Mouse (Mus musculus) ES-CJ7 (cell line): ENCODE measurements at regions not wholly inside any gene's neighbourhood (a gene's known extent, or its start where the extent isn't known, plus 50 kb on each side); places are given as distances from the start of the nearest gene placed in this dataset.

Experiments used
- DNase-seq: peaks from one replicate; pipeline ENCODE4 v3.0.0; 2011; ENCODE audit warnings: low read depth, low spot score

DNA sequence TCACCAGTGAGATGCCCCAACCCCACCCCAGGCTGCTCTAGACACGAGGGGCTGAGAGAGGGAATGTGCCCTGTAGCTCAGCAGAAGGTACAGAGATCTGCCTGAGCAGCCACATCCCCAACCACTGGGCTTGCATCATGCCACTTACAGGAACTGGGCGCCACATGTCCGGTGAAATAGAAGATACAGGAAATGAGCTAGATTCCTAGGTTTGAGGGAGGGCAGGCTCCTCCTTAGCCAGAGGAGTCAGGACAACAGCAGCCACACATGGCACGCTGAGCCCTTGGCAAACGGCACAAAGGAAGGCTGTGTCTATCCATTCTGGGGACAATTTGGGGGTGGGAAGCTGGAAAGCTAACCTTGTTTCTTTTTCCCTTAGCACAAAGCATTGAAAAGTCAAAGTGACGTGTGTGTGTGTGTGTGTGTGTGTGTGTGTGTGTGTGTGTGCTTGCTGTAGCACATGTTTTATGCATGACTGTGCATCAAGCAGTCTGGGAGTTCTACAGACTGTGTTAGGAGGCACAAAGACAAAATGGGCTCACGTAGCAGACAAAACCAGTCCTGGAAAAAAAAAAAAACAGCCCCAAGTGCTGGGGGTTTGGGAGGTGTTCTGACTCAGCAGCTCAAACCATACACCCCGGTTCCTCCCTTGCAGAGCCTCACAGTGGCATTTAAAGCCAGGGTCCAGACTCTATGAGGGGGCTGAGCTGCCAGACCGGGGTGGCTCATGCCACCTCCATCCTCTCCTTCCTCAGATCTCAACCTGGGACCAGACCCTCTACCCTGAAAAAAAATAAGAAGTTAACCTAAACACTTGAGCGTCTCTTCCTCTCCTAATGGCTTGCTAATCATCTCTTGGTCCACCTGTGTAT lies 343.7 kb upstream of the Smim15 start:
- no peak for DNase-seq

DNA sequence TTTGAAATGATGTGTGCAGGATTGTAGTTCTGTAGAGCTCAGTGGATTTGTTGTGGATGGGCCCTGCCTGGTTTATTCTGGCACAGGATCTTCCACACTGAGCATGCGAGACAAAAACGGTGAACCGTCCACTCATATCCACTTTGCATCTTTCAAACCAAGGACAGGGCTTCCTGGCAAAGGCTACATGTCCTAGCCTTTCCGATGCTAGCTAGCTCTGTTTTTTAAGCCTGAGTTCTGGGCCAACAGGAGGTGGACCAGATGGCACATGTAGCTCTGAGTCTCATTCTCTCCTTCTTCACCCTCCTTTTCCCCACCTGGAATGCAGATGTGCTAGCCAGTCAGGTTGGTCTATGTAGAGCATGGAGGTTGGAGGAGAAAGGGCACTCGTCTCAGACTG lies 345.0 kb upstream of the Smim15 start:
- DNase-seq, result no peak

DNA sequence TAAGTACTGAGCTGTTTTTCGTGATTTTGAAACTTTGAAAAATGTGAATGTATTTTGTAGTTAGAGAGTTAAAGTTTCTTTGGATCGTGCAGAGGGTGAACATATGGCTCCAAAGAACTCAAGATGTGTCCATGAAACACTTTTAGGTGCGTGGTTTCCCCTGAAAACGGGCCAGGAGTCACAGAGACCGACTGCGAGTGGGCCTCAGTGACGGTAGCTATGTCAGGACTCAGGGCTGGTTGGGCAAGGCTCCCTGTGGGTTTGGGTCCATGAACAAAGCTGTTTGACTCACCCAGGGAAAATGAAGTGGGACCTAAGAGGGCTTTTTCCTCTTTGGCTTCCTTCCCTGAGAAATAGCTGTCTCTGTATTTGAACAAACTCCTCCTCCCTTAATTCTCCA lies 345.9 kb upstream of the Smim15 start:
- no peak for DNase-seq

DNA sequence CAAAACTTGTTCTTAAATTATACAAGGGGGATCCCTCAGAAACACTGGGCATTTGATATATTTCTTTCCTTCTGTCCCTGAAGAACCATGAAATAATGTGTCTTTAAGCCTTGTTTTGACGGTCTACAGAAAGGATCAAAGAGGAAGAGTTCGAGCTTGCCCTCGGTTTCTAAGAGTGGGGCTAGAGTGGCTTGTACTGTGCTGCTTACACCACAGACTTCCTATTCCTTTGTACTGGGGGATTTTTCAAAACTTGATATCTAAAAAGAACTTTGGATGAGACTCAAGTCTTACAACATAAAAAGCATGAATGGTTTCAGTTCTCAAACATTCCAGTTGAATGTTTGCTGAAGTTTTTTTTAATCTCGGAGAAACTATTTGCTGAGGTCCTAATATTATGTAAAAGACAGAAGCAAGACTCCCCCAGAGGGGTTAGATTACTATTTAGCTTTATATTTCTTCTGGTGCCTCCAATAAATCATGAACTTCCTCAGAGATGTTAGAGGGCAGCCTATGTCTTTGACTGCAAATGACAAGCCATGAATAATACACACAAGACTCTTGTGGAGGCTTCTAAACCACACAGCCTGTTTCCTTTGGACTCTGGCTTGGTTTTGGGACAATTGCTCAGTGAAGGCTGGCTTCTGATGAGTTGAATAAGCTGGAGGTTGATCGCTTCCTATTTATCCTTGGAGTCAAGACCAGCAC lies 352.0 kb upstream of the Smim15 start:
- DNase-seq, result no peak

DNA sequence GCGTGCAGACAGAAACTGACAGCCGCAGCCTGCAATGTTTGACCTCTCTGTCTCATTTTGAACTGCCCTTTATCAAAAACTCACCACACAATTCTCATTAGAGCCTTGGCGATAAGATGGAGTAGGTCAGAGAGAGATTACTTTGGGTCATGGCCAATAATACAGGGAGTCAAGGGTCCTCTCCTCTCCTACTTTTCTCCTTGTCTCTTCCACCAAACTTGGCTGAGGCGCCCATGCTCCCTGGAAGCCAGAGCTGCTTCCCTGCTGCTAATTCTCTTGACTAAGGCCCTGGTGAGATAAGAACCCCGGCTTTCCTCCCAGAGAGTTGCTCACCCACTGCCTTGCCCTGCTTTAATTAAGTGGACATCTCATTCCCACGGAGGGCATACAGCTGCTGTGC lies 355.3 kb upstream of the Smim15 start:
- DNase-seq, result no peak

DNA sequence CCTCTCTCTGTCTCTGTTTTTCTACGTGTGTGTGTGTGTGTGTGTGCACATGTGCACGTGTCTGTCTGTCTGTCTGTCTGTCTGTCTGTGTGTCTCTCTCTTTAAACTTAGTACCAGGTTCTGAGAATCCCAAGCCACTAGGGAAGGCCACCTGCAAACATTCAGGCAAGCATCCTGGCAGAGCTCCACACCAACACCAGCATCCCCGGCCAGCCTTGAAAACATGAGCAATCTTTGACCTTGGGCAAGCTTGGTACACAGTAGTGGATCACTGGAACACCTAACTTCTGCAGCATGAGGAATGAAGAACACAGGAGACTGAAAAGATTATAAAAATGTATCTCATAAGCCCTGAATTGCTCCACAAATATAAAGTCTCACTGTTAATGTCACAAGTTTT lies 359.0 kb upstream of the Smim15 start:
- no peak for DNase-seq

DNA sequence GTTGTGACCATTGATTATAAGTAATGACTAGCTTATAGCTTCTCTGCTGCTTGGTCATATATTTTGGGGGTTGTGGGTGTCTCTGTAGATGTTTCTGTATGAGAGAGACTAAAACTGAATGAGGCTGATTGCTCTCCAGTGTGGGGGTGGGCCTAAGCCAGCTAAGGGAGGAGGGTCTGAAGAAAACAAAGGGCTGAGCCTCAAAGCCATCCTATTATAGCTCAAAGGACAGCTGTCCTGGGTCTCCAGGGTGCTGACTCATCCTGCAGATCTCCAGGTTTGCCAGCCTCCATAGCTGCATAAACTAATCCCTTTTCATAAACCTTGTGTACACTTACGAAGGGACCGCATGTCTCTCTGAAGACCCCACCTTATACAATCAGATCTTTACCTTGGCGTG lies 360.3 kb upstream of the Smim15 start:
- no peak for DNase-seq

DNA sequence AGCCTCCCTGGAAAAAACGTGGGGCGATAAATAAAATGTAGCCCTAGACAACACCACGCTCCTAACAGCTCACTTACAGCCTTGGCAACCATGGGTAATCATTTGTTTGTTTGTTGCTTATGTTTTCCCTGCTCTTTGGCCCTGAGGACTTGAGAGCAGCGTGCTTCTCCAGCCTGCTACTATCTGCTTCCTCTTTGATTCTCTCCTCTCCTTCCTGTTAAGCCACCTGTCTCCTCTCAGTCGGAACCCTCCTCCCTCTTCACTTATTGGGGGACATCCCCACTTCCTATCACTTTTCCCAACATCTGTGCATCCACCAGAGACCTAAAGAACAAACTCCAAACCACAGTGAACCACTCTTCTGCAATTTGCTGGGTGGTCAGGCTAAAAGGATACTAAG lies 362.5 kb upstream of the Smim15 start:
- no peak for DNase-seq

DNA sequence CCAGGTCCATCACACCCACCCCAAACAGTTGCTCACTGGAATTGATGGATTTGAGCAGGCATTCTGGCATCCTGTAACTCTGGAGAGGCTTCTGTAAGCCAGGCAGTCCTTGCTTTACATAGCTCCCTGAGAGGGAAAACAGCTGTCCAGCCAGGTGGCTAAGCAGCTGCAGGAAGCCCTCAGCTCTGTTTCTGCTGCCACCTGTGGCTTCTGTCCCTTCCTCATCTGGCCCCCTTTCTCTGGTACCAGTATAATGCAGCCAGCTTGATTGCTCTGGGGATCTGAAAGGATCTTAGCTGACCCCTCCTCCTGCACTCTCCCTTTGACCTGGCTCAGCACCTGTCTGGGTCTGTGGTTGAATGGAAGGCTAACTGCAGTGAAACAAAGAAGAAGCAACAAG lies 365.4 kb upstream of the Smim15 start:
- DNase-seq, result no peak

DNA sequence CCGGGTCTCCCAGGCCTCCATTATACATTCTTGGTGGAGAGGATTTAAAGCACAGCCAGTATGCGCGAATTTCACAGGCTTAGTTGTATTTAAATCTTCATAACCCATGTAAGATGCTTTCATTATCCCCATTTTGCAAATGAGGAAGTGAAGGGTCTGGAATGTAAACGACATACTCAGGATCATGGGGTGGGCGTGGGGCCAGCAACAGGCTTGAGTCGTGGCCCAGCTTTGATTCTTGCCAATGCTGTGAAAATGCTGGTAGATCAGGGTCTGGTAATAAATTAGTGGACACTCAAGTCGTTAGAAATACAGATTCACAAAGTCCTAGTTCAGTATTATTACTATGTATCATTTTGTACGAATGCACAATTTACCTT lies 367.2 kb upstream of the Smim15 start:
- DNase-seq, result no peak

DNA sequence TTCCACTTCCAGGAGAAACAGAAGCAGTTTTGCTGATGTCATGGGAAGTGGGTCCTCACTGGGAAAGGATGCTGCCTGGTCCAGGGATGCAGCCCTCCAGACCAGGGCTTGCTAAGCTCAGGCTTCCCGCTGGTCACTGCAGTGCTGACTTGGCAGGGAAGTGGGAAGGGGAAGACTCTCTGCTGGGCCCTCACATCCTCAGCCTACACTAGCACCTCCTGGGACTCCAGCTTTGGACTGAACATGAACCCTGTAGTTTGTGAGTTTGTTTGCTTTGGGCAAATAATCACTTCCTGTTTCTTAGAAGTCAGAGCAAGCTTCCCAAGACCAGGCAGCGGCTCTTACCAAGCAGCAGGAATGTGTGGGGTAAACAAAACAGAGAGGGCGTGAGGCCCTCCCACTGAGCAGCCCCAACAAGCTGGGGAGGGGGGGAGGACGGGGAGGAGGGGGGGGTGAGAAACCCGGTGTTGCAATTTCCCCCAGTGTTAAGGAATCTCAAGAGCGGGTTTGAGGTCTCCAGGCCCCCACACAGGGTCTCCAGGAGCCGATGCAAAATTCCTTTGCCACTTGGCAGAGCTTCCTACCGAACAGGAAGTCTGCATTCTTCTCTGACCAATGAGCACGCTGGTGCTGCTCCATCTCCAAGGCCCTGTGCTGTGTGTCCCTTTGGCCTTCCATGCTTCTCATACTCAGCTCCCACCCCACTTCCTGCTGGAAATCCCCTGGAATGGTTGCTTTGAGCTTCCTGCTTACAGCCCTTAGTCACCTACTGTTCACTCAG lies 367.7 kb upstream of the Smim15 start:
- peak; percentile 39 for DNase-seq

DNA sequence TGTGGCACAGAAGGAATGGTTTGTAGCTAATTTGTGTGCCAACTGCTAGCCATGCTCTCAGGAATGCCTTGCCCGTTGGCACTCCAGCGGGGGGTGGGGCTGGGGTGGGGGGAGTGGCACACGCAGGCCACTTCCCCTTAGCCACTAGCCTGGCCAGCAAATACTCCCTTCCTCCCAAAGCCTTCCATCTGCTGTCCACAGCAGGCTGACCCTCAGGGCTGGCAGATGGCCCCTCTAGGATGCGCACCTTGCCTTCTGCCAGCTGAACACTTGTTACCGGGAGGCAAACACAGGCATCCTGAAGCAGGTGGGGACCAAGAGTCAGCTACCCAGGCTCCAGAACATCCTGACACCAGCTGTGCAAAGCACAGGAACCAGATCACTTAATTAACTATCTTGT lies 372.1 kb upstream of the Smim15 start:
- no peak for DNase-seq

DNA sequence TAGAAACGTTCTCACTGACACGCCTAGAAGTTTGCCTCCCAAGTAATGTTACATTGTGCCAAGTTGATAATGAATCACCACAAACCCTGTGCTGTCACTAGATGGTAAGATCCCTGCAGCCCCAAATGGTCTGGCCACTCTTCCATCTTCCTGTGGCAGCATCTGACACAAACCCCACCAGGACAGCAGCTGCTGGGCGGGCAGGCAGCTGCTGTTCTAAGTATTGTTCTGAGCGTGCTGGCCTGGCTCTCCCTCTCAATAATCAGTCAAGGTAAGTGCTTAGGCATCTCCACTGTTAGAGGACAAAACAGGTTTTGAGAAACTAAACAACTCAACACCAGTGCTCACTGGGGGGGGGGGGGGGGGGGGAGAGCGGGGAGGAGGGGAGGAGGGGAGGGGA lies 375.7 kb upstream of the Smim15 start:
- DNase-seq, result no peak

DNA sequence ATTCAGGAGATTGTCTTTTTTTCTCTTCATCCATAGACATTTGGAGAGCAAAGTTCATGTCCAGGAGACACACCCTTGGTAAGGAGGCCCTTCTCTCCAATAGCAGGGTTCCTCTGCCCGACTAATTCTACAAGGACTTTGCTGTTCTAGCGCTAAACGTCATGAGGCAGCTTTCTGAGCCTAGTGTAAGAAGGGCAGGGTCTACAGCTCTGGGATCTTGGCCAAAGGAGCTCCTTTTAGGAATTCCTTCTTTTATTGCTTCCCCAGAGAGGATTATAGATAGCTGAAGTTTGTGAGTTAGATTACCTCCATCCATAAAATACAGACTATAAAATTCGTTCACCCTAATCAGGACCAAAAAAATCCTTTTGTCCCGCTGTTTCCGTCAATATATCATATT lies 378.5 kb upstream of the Smim15 start:
- no peak for DNase-seq

DNA sequence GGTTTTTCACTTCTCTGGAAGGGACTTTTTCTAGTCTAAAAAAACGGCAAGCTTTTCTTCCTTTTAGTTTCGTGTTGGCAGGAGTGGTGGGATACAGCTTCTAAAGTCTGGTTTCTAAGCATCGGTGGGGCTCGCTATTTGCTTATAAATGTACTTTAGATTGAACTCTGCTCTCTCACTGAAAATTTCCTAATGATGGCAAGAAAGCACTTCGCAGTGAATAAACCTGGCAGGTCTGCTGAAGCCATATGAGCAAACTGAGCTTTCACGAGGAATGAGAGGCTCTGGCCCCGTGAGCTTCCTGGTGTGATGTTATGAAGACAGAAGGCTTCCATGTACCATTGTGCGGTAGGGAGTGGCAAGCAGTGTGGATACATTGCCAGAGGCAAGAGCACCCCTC lies 380.0 kb upstream of the Smim15 start:
- DNase-seq, result no peak

DNA sequence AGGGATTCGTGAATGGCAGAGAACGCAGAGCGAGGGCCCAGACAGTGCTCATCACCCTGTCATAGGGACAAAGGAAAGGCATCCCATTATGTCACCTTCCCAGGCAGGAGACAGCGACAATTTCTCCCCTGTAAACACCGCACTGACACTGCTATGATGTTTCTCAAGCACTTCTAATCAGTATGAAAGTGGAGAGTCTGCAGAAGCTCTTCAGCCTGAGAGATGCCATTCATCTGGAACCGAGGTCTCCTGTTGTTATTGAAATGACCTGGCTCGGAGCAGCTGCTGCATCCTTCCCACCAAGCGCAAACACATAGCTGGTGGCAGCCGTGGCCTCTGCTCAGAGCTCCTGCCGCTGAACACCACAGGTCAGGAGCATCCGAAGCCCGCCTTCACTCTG lies 380.5 kb upstream of the Smim15 start:
- peak; percentile 48 for DNase-seq

DNA sequence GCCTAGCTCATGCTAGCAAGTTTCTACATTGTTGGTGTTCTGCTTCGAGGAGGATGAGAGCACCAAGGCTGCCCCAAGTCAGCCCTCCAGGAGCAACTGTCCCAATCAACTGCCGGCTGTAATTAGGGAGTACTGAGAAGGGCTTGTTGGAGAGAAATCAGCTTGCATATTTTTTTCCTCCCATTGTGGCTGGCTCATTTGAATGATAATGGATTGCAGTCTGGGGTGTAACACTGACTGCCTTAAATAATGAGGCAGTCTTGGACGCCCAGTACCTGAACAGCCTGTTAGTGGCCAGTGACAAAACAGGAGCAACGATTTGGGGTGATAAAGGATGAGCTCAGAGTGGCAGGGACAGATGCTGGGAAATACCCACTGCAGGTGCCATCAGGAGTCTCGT lies 382.8 kb upstream of the Smim15 start:
- DNase-seq, result peak; percentile 71

DNA sequence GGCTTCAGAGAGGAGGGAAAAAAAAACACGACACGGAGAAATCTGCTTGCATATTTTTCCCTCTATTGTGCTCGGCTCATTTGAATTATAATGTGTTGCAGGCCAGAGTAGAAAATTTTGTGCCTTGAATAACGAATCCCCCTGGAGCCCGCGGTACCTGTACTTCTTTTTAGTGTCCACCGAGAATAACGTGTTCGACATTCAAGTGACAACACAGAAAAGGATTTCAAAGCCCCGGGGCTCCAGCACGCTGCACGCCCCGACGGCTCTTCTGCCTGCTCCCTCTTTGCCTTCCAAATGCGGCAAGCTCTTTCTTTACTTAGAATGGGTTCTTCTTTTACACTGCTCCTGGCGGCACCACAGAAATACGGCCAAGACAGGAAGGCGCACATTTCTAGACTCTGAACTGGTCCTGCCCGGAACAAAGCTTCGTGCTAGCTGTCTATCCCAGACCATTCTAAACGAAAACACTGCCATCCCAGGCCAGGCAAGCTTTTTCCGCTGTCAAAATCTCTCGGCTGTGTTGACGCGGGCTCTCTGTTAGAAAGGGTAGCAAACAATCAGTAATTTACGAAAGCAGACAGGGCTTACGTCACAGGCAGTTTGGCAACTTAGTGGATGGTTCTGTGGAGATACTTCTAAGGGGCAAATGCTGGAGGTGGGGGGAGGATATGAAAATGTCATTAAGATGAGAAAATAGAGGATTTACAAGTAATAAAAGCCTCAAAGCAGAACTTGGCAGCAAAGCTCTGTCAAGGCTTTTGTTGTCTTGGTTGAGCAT lies 398.2 kb upstream of the Smim15 start:
- DNase-seq, result peak; percentile 51

DNA sequence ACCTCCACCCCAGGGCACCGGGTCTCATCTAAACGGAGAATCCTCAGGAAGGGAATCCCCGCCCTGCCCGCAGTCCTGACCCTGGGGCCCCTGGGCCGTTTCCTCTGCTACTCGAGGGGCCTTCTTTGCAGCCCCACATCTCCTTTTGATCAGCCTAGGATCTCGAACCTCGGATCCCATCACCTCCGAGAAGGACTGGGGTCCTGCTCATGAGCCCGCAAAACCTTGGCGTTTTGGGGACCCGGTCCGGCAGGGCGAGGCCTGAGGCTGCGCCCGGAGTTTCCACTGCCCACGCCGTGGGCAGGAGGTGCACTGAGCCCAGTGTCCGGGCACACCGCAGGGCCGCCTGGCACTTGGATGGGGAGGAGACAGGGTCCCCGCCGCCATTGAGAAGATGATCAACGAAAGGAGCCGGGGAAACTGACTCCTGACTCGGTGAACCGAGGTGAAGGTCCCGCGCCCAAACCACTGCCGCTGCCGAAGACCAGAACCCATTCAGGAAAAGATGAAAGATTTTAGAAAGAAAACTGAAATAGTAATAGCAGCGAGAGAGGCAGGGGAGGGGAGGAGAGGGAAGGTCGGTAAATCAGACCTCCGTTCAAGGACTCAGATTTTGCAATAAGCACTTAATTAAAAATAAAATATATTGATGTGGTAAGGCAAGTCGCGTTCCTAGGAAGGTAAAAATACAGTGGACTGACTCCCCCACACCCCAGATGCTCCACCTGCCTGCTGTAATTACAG lies 399.0 kb upstream of the Smim15 start:
- no peak for DNase-seq

DNA sequence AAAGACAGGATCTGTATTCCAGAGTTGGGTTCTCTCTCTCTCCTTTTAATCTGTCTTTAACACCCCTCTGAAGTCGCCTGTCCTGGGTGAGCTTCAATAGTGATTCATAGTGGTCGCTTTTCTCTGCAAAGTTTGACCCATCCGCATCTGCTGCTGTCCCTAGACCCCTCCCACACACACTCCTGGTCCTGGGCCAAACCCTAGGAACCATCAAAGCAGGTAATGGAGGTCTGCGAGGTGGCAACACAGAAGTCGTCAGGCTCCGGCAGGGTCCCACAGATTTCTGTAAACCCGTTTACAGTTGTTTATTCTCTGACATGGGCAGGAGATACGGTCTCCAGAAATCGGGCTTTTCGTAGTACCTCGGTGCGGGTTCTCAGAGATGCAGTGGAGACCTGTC lies 399.5 kb upstream of the Smim15 start:
- DNase-seq, result no peak
